Mouse (Mus musculus) E14TG2a.4 (cell line): Measurements from ENCODE around the gene Myof.

Experiments
- CTCF ChIP-seq: conservative IDR thresholded peaks from 2 replicates; pipeline ENCODE4 v1.5.1; 2014; ENCODE audit warnings: low read length
- NANOG ChIP-seq: IDR thresholded peaks from 2 replicates; pipeline ENCODE4 v1.6.1; 2014; ENCODE audit warnings: borderline replicate concordance, low read length, mixed read lengths
- POU5F1 ChIP-seq: IDR thresholded peaks from 2 replicates; pipeline ENCODE4 v1.6.1; 2014; ENCODE audit warnings: low read length, borderline replicate concordance

- TF ChIP-seq CTCF (no peak), POU5F1 (no peak), NANOG (no peak)
Observed at GRCm38 (mm10) chr19:37909830-37910261, 133.5 kb downstream of the Myof start.
